Mouse (Mus musculus) small intestine, adult 2 months (tissue): ENCODE measurements around the gene Them5.

Experiments used
- CTCF ChIP-seq: fragments of 200-500 bp; IDR thresholded peaks from 2 replicates; pipeline ENCODE4 v1.5.1; 2012; ENCODE audit warnings: low read depth, mild to moderate bottlenecking, control low read depth, inconsistent platforms, low read length, moderate library complexity, mixed read lengths; ENCODE audit not compliant: insufficient replicate concordance, insufficient read length; ENCODE audit errors: extremely low read depth
- POLR2A ChIP-seq: fragments of 200-500 bp; IDR thresholded peaks from 2 replicates; pipeline ENCODE4 v1.6.1; 2012; ENCODE audit warnings: low read depth, mild to moderate bottlenecking, control low read depth, inconsistent platforms, low read length, moderate library complexity

DNA sequence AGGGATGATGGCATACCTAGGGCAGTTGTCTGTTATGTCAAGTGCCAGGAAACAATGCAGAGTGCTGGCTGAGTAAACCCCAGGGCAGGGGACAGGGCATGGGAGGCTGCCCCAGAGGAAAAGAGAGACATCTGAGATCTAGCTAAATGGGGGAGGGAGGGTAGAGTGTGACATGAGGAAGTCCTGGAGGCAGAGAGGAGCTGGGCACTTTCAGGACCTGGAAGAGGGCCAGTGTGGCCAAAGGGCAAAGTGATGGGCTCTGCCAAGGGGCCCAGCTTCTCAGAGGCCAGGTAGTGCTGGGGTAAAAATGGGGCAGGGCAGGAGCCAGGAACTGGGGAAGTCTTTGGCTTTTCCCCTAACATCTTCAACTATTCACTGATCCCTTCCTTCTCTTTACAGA lies 32.7 kb downstream of the Them5 start:
- TF ChIP-seq CTCF (no peak), POLR2A (no peak)
